Mouse (Mus musculus): ENCODE data around the gene Shq1. TPM values are rescaled to one million over a fixed set of nuclear protein-coding genes. Genes with fewer than 3 reads are reported as not detected.

Gene Shq1
- 1 to 10 TPM; 5.8 to 7.0 TPM for total RNA-seq (2023)

DNA sequence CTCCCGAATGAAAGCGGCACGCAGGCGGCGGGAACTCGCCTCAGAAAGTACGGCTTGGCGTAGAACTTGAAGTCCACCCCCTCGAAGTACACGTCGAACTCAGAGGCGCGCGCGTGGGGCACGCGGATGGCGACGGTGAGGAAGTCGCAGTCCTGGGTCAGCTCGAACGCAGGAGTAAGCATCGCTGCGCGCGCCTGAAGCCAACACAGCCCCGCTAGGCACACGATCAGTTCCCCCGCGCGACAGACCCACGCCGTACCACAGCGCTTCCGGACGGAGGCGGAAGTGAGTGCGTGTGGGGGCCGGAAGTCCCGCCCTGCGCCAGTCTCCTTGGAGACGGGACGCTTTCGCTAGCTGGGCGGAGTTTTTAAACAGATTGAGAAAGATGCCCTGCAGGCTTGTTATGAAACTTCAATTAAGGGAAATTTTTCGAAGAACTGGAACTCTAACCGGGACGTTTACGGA is at the start of gene Shq1:
Gene Shq1 (minus strand): TSS at position 278 of the 465 bp plus-strand sequence.

DNA sequence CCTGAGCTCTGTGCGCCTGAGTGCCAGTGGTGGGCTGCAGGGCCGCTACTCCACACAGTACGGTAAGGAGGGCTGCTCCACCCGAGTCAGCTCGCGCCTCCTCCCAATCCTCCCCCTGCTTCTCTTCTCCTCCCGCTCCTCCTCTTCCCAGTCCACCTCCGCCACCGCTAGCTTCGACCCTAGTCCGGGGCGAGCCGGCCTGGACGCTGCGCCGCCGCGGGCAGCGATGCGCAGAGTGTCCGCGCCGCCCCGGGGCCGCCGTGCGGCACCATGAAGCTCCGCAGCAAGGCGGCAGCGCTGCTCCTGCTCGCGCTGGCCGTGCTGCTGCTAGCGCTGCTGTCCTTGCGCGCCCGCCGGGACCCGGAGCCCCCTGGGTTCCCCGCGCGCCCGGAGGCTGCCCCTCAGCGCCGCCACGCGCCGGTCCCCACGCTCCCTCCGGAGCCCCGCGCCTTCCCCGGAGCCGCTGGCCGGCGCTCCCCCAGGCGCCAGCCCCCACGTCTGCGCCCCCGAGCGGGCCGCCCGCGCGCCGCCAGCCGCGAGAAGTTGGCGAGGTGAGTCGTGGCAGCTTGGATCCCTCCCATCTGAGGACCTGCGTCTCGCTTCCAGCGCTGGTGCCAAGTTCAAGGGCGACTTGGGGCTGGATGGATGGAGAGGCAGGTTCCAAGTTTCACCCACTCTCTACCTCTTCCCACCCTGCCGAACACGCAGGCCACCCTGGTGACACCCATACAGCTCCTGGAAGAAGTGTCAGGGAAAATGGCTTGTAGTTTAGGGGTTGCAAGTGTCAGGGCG is 33.8 kb upstream of the Shq1 start, which contains the start of gene Gxylt2:
Gene Gxylt2 (plus strand): TSS at position 161 of the 792 bp plus-strand sequence.

Other genes with a start within 250 kb of the Shq1 start
- not detected for gene Gxylt2, start 33.6 kb upstream of the Shq1 start, total RNA-seq (2023)
- gene Ppp4r2, start 162.5 kb upstream of the Shq1 start, total RNA-seq (2023) = 10 to 100 TPM; 72.7 to 89.8 TPM

Measured in monocyte, adult 59 days (primary cell).